Mouse (Mus musculus) erythroblast, embryonic 14.5 days (primary cell): ENCODE data around the gene Ltbp1. TPM values are rescaled to one million over a fixed set of nuclear protein-coding genes. Genes with fewer than 3 reads are reported as not detected.

ENCODE experiments used
- H3K27me3 ChIP-seq: 2 replicates; pipeline ENCODE4 v1.6.1; 2012; ENCODE audit warnings: inconsistent platforms; ENCODE audit not compliant: control insufficient read depth
- H3K36me3 ChIP-seq: 2 replicates; pipeline ENCODE4 v1.6.1; 2012; ENCODE audit warnings: mild to moderate bottlenecking, inconsistent platforms; ENCODE audit not compliant: control insufficient read depth
- H3K4me1 ChIP-seq: 2 replicates; pipeline ENCODE4 v1.6.1; 2012; ENCODE audit warnings: inconsistent platforms; ENCODE audit not compliant: control insufficient read depth
- H3K4me3 ChIP-seq: replicated peaks from 2 replicates; pipeline ENCODE3; 2012; ENCODE audit warnings: moderate library complexity, mild to moderate bottlenecking, inconsistent platforms
- H3K9me3 ChIP-seq: 2 replicates; pipeline ENCODE4 v1.6.1; 2012; ENCODE audit warnings: low read length, inconsistent platforms, mixed read lengths; ENCODE audit not compliant: control insufficient read depth
- GATA1 ChIP-seq: IDR thresholded peaks from 2 replicates; pipeline ENCODE4 v1.6.1; 2012; ENCODE audit warnings: low read length, inconsistent platforms, mixed read lengths
- TAL1 ChIP-seq: IDR thresholded peaks from 3 replicates; pipeline ENCODE4 v1.6.1; 2012; ENCODE audit warnings: low read length, inconsistent platforms, mixed read lengths
- polyA plus RNA-seq: library from polyadenylated mRNA; stranded (reverse); fragments of >175 nt; gene quantifications from 2 replicates; pipeline ENCODE4 v1.2.3, GENCODE M21; 2012

The Ltbp1 gene
- polyA plus RNA-seq, 1 experiment, result 0.06 TPM

GRCm38 (mm10) chr17:75284876-75285708, 279.7 kb downstream of the Ltbp1 start:
- TF ChIP-seq GATA1, result no peak
- TF ChIP-seq TAL1, result no peak
- H3K4me1 ChIP-seq, result no peaks in the 10 kb centered on the region
- H3K27me3 ChIP-seq, result no peaks in the 10 kb centered on the region
- no peaks in the 10 kb centered on the region for H3K9me3 ChIP-seq
- no peak overlapping the region for H3K4me3 ChIP-seq
- no peaks in the 10 kb centered on the region for H3K36me3 ChIP-seq

GRCm38 (mm10) chr17:75292986-75293385, 287.6 kb downstream of the Ltbp1 start:
- TF ChIP-seq GATA1 (no peak), TAL1 (no peak)
- no peaks in the 10 kb centered on the region for H3K27me3 ChIP-seq
- no peaks in the 10 kb centered on the region for H3K36me3 ChIP-seq
- no peaks in the 10 kb centered on the region for H3K4me1 ChIP-seq
- no peaks in the 10 kb centered on the region for H3K9me3 ChIP-seq
- no peak overlapping the region for H3K4me3 ChIP-seq

GRCm38 (mm10) chr17:75293725-75294124, 288.4 kb downstream of the Ltbp1 start:
- H3K4me1 ChIP-seq, result no peaks in the 10 kb centered on the region
- no peaks in the 10 kb centered on the region for H3K27me3 ChIP-seq
- H3K4me3 ChIP-seq, result no peak overlapping the region
- H3K9me3 ChIP-seq, result no peaks in the 10 kb centered on the region
- TF ChIP-seq GATA1 (no peak), TAL1 (no peak)
- no peaks in the 10 kb centered on the region for H3K36me3 ChIP-seq

- H3K4me1 ChIP-seq, result no peaks in the 10 kb centered on the region
- H3K9me3 ChIP-seq, result no peaks in the 10 kb centered on the region
- H3K4me3 ChIP-seq, result no peak overlapping the region
- no peaks in the 10 kb centered on the region for H3K36me3 ChIP-seq
- H3K27me3 ChIP-seq, result no peaks in the 10 kb centered on the region
- no peak for TF ChIP-seq GATA1
- no peak for TF ChIP-seq TAL1
Observed at GRCm38 (mm10) chr17:75300908-75301307, 295.5 kb downstream of the Ltbp1 start.

GRCm38 (mm10) chr17:75304807-75305420, 299.5 kb downstream of the Ltbp1 start:
- no peaks in the 10 kb centered on the region for H3K36me3 ChIP-seq
- H3K9me3 ChIP-seq, result no peaks in the 10 kb centered on the region
- no peaks in the 10 kb centered on the region for H3K27me3 ChIP-seq
- no peak for TF ChIP-seq GATA1
- TF ChIP-seq TAL1, result no peak
- no peak overlapping the region for H3K4me3 ChIP-seq
- no peaks in the 10 kb centered on the region for H3K4me1 ChIP-seq

GRCm38 (mm10) chr17:75305714-75306113, 300.3 kb downstream of the Ltbp1 start:
- TF ChIP-seq TAL1, result no peak
- no peak for TF ChIP-seq GATA1
- no peaks in the 10 kb centered on the region for H3K4me1 ChIP-seq

GRCm38 (mm10) chr17:75307070-75308011, 302.0 kb downstream of the Ltbp1 start:
- no peaks in the 10 kb centered on the region for H3K27me3 ChIP-seq
- no peaks in the 10 kb centered on the region for H3K36me3 ChIP-seq
- H3K4me3 ChIP-seq, result no peak overlapping the region
- no peaks in the 10 kb centered on the region for H3K9me3 ChIP-seq
- no peak for TF ChIP-seq GATA1
- no peak for TF ChIP-seq TAL1
- H3K4me1 ChIP-seq, result no peaks in the 10 kb centered on the region

More at GRCm38 (mm10) chr17:75305714-75306113, 300.3 kb downstream of the Ltbp1 start:
- H3K36me3 ChIP-seq, result no peaks in the 10 kb centered on the region
- no peaks in the 10 kb centered on the region for H3K9me3 ChIP-seq
- H3K27me3 ChIP-seq, result no peaks in the 10 kb centered on the region
- no peak overlapping the region for H3K4me3 ChIP-seq

GRCm38 (mm10) chr17:75317106-75317505, 311.7 kb downstream of the Ltbp1 start:
- H3K27me3 ChIP-seq, result no peaks in the 10 kb centered on the region
- H3K4me3 ChIP-seq, result no peak overlapping the region
- no peaks in the 10 kb centered on the region for H3K36me3 ChIP-seq
- no peaks in the 10 kb centered on the region for H3K4me1 ChIP-seq
- TF ChIP-seq GATA1, result no peak
- no peak for TF ChIP-seq TAL1
- H3K9me3 ChIP-seq, result no peaks in the 10 kb centered on the region
